Mouse (Mus musculus): ENCODE measurements around the gene Cyp2u1.

GRCm38 (mm10) chr3:131292349-131292748 lies 10.7 kb downstream of the Cyp2u1 start:
- no peak for TF ChIP-seq POLR2A (IDR thresholded peaks at IDR 0.05; ENCODE audit: low read depth, low read length)
- no peak for TF ChIP-seq CTCF (IDR thresholded peaks at IDR 0.05; ENCODE audit: extremely low read depth, insufficient read depth, insufficient read length, insufficient replicate concordance)
